Mouse (Mus musculus): ENCODE measurements around the gene Fmnl3.
"Not testable (repeated sequence)": the region's sequence is repeated elsewhere in the genome, so short reads cannot be mapped to it uniquely, and the experiment has no call there.

Gene Fmnl3

DNA sequence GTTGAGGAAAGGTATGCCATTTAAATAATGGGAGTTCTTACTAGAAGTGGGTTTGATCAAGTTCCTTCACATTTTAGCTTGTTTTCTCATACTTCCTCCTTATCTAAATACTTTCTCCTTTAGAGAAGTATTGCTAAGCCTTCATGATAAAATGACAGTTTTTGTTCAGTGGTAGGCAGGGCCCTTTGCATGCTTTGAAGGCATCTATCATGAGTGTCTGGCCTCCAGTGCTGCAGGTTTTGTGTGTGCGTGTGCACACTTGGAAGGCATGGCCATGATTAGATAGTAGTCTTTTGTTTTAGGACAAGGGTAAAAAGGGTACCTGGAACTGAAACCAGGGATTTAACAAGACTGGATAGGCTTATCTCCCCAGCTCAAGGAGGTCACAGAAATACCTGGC, 26.2 kb upstream of the Fmnl3 start:
- no peak for DNase-seq (ENCODE audit: low read depth, low spot score)
- peaks cover 5% of the 10 kb centered on the region; the same call in 1 of the 2 replicates for H3K36me3 ChIP-seq (ENCODE audit: control insufficient read depth, insufficient read depth, low read length, poor library complexity, severe bottlenecking)
- H3K27me3 ChIP-seq (ENCODE audit: control insufficient read depth, insufficient read depth, low read length, poor library complexity, severe bottlenecking) = no peaks in the 10 kb centered on the region

DNA sequence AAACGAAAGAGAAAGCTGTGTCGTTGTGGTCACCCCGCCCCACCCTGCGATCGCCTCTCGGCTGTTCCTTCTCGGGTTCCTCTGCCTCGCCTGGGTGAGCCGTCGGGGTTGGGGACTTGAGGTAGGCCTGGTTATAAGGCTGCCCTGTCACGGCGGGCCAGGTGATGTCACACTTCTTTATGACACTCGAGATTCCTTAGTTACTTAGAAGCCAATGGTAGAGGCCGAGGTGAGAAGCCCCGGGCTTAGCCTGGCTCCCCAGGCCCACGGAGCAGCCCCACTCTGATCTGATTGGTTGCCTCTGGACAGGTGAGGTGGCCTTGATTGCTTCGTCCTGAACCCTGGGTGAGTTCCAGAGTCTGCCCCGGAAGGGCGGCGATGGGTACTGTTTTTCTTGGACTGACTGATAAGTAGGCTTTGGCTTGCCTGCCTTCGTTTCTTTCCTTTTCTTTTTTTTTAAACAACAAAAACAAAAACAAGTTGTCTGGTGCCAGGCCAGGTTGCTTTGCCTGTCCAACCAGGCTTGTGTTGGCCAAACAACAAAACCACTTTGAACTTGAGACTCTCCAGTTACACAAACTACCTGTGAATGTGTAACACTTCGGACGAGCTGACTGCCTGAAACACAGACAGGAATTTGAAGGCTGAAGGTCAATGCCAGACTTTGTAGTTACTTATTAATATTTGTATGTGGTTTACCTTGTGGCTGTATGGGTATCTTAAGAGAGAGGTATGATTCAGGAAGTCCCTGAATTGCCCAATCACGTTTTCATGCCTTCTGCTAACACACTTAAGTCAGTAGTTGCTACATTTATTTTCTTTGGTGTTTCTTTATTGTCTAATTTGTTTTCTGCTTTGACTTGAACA, 23.3 kb upstream of the Fmnl3 start:
- peak; percentile 88 for DNase-seq (ENCODE audit: low read depth, low spot score)
- 0 out of 2 replicates have a peak, but pooled peaks cover 2% of the 10 kb centered on the region for H3K36me3 ChIP-seq (ENCODE audit: control insufficient read depth, insufficient read depth, low read length, poor library complexity, severe bottlenecking)
- no peaks in the 10 kb centered on the region for H3K27me3 ChIP-seq (ENCODE audit: control insufficient read depth, insufficient read depth, low read length, poor library complexity, severe bottlenecking)

DNA sequence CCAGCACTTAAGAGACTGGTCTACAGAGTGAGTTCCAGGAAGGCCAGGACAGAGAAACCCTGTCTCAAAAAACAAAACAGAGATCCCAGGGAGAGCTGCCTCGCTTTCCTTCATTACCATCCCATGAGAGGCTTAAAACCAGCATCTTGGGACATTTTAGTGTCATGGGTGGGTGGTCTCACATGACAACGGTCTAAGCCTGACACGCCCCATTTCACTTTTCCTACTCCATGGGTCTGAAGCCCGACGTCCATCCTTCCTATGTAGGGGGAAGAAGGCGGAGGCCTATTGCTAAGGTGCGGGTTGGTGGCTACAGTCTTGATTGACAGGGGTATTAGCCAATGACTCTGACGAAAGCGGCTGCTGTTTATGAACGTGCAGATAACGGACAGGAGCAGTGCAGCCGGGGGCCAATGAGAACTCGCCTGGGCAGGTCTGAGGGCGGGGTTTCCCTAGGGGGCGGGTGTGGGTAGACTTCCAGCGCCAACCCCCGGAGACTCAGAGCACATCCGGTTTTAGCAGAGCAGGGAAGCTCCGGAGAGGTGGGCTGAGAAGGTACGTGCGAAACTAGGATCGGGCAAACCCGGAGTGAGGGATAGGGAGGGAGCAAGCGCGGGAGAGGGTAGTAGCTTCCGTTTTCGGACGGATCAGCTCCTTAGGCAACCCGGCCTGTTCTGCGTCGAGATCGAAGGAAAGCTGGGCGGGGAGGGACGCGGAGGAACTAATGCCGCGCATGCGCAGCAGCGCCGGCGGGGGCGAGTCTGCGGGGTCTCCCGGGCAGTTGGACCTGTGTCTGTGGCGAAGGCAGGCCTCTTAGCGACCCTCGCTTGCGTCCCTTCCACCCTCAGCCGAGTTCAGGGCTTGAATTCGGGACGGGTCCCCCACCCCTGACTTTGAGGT, 22.5 kb upstream of the Fmnl3 start, which contains the start of gene Tmbim6:
Gene Tmbim6, plus strand, starts transcription at position 397 of the 900 bp plus-strand sequence.
- peak; percentile 100 for DNase-seq (ENCODE audit: low read depth, low spot score)
- Histone ChIP-seq H3K36me3 (ENCODE audit: control insufficient read depth, insufficient read depth, low read length, poor library complexity, severe bottlenecking) (0 out of 2 replicates have a peak, but pooled peaks cover 2% of the 10 kb centered on the region), H3K27me3 (ENCODE audit: control insufficient read depth, insufficient read depth, low read length, poor library complexity, severe bottlenecking) (no peaks in the 10 kb centered on the region)

DNA sequence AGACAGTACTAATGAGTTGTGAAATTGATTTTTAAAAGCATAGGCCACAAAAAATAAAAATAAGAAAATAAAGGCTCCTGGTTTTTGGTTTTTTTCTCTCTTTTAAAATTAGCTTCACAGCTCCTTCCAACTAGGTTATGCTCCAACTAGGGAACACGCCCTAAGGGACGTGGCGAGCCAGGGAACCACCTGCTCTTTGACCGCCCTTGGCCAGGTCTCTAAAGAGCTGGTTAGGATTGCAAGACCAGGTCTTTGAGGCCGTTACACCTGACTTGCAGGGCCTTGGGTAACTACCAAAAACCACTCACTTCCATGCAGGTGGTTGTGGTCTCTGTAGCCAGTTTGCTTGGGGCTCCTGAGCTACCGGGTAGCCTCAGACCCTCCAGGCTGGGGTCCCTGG, 21.7 kb upstream of the Fmnl3 start:
- 0 out of 2 replicates have a peak, but pooled peaks cover 2% of the 10 kb centered on the region for H3K36me3 ChIP-seq (ENCODE audit: control insufficient read depth, insufficient read depth, low read length, poor library complexity, severe bottlenecking)
- no peaks in the 10 kb centered on the region for H3K27me3 ChIP-seq (ENCODE audit: control insufficient read depth, insufficient read depth, low read length, poor library complexity, severe bottlenecking)
- DNase-seq (ENCODE audit: low read depth, low spot score) = no peak

DNA sequence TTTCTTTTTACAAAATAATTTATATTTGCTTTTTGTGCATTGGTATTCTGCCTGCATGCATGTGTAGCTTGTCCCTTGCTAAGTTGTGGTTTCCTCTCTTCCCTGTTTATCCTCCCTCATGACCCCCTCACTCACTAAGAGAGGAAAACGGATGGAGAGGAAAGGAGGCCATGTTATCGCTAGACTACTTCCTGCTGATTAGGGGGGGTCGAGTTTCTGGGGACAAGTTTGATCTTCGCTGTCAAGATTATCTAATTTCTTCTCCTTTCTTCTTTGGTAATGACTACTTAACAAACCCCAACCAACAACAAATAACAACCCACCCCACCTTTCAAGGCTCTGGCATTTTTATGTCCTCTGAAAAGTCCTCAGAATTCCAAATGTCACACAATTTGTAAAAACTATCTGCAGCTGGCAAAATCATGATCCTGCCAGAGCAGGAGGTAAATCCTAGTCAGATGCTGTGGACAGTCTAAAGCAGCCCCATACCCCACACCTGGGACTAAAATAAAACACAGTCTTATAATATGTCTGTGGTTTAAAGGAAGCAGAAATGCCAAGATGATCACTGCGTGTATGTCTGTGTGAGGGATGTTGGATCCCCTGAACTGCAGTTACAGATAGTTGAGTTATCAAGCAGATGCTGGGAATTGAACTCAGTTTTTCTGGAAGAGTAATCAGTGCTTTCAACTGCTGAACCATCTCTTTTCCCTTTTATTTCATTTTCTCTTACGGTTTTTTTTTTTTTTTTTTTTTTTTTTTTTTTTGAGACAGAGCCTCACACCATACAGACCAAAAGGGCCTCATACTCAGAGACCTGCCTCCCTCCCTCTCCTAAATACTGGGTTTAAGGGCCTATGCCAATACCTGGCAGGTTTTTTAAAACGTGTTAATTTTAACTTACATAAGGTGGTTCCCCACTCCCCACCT, 20.5 kb upstream of the Fmnl3 start:
- 0 out of 2 replicates have a peak, but pooled peaks cover 2% of the 10 kb centered on the region for H3K36me3 ChIP-seq (ENCODE audit: control insufficient read depth, insufficient read depth, low read length, poor library complexity, severe bottlenecking)
- no peaks in the 10 kb centered on the region for H3K27me3 ChIP-seq (ENCODE audit: control insufficient read depth, insufficient read depth, low read length, poor library complexity, severe bottlenecking)
- no peak for DNase-seq (ENCODE audit: low read depth, low spot score)

DNA sequence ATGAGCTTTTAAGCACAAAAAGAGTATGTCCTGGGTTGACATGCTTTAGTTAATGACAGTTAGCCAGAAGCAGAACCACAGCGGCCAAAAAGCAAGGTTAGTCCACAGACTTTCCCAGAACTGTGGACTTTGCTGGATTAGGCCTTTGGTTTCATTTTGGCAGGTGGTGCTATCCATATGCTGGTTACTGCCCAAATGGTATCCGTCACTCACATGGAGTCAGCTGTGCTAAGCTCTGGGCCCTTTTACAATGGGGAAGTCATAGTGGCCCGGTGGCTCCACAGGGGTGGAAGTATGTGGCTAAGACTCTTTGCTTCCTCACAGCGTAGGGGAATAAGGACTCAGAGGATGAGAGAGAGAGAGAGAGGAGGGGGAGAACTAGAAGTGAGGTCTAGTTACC, 17.7 kb upstream of the Fmnl3 start:
- H3K36me3 ChIP-seq (ENCODE audit: control insufficient read depth, insufficient read depth, low read length, poor library complexity, severe bottlenecking) = no peaks in the 10 kb centered on the region
- DNase-seq (ENCODE audit: low read depth, low spot score) = peak; percentile 28
- H3K27me3 ChIP-seq (ENCODE audit: control insufficient read depth, insufficient read depth, low read length, poor library complexity, severe bottlenecking) = no peaks in the 10 kb centered on the region

DNA sequence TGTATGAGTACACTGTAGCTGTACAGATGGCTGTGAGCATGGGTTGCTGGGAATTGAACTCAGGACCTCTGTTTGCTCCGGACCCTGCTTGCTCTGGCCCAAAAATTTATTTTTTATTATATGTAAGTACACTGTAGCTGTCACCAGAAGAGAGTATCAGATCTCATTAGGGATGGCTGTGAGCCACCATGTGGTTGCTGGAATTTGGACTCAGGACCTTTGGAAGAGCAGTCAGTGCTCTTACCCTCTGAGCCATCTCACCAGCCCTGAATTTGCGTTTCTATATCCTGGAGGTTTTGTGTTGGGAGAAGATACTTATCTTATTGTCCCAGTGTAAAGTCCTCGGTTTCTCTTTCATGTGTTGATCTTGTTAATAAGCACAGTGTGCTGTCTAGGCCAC, 16.5 kb upstream of the Fmnl3 start:
- no peak for DNase-seq (ENCODE audit: low read depth, low spot score)
- Histone ChIP-seq H3K27me3 (ENCODE audit: control insufficient read depth, insufficient read depth, low read length, poor library complexity, severe bottlenecking) (no peaks in the 10 kb centered on the region), H3K36me3 (ENCODE audit: control insufficient read depth, insufficient read depth, low read length, poor library complexity, severe bottlenecking) (no peaks in the 10 kb centered on the region)

DNA sequence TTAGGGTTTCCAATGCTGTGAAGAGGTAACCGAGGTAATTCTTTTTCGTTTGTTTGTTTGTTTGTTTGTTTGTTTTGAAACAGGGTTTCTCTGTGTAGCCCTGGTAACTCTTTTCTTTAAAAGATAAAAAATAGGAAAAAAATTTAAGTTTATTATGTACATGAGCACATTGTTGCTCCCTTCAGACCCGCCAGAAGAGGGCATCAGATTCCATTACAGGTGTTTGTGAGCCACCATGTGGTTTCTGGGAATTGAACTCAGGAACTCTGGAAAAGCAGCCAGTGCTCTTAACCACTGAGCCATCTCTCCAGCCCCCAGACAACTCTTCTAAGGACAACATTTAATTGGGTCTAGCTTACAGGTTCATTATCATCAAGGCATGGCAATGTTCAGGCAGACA, 15.8 kb upstream of the Fmnl3 start:
- H3K36me3 ChIP-seq (ENCODE audit: control insufficient read depth, insufficient read depth, low read length, poor library complexity, severe bottlenecking); H3K27me3 ChIP-seq (ENCODE audit: control insufficient read depth, insufficient read depth, low read length, poor library complexity, severe bottlenecking); DNase-seq (ENCODE audit: low read depth, low spot score): not testable (repeated sequence)

DNA sequence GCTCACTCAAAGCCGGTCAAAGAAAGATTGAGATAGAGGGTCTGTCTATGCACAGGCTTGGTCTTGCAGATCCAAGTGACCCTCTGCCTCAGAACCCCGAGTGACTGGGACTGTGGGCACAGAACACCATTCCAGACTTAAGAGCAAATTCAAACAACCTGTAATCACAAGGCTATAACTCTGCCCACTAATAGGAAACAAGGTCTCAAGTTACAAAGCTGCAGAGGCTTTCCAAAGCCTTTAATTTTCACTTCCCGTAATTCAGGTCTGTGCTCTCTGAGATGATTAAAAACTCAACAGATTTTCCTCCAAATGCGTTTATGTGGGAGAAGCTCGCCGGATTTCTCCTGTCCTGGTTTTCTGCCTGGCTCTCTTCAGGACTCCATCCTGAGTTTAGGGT, 13.8 kb upstream of the Fmnl3 start:
- no peak for DNase-seq (ENCODE audit: low read depth, low spot score)

DNA sequence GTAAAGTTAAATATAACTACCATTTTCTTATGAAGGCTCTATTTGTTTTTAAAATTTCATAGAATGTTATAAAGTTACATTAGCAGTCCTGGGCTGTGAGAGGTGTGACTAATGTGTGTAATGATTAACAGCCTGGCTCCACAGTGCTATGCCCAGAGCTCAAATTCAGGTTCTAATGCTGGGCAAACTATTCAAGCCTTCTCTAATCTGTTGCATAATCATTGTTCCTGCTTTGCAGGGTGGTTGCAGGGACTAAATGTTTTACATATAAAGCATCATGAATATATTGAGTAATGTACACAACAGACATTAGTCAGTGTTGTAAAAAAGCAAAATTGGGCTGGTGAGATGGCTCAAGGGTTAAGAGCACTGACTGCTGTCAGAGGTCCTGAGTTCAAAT, 12.6 kb upstream of the Fmnl3 start:
- DNase-seq (ENCODE audit: low read depth, low spot score) = no peak
- Histone ChIP-seq H3K36me3 (ENCODE audit: control insufficient read depth, insufficient read depth, low read length, poor library complexity, severe bottlenecking) (no peaks in the 10 kb centered on the region), H3K27me3 (ENCODE audit: control insufficient read depth, insufficient read depth, low read length, poor library complexity, severe bottlenecking) (no peaks in the 10 kb centered on the region)

More for the DNA sequence above, 13.8 kb upstream of the Fmnl3 start:
- no peaks in the 10 kb centered on the region for H3K27me3 ChIP-seq (ENCODE audit: control insufficient read depth, insufficient read depth, low read length, poor library complexity, severe bottlenecking)
- no peaks in the 10 kb centered on the region for H3K36me3 ChIP-seq (ENCODE audit: control insufficient read depth, insufficient read depth, low read length, poor library complexity, severe bottlenecking)

DNA sequence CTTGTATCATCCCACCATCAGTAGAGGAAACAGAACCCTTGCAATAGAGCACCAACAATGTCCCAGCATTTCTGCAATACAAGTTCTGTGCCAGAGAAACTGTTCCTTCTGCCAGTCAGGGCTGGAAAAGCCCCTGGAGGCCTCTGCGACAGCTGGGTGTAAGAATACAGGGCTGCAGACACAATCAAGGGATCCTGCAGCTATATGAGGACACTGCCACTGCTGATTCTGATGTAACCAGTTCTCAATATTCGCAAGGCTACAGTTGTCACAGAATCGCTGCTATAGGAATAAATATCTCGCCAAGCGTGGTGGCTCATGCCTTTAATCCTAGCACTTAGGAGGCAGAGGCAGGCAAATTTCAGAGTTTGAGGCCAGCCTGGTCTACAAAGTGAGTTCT, 6.0 kb upstream of the Fmnl3 start:
- H3K36me3 ChIP-seq (ENCODE audit: control insufficient read depth, insufficient read depth, low read length, poor library complexity, severe bottlenecking) = no peaks in the 10 kb centered on the region
- H3K27me3 ChIP-seq (ENCODE audit: control insufficient read depth, insufficient read depth, low read length, poor library complexity, severe bottlenecking) = no peaks in the 10 kb centered on the region
- no peak for DNase-seq (ENCODE audit: low read depth, low spot score)

DNA sequence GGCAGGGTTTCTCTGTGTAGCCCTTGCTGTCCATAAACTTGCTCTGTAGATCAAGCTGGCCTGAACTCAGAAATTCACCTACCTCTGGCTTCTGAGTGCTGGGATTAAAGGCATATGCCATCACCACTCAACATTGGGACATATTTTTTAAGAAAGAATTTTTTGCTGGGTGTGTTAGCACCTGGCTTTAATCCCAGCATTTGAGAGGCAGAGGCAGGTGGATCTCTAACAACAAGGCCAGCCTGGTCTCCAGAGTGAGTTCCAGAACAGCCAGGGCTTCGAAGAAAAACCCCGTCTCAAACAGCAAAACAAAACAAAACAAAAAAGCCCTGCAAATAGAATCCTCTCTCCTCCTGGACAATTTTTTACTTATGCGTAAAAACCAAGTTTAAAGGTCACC, 5.3 kb upstream of the Fmnl3 start:
- no peak for DNase-seq (ENCODE audit: low read depth, low spot score)
- Histone ChIP-seq H3K36me3 (ENCODE audit: control insufficient read depth, insufficient read depth, low read length, poor library complexity, severe bottlenecking) (no peaks in the 10 kb centered on the region), H3K27me3 (ENCODE audit: control insufficient read depth, insufficient read depth, low read length, poor library complexity, severe bottlenecking) (no peaks in the 10 kb centered on the region)

DNA sequence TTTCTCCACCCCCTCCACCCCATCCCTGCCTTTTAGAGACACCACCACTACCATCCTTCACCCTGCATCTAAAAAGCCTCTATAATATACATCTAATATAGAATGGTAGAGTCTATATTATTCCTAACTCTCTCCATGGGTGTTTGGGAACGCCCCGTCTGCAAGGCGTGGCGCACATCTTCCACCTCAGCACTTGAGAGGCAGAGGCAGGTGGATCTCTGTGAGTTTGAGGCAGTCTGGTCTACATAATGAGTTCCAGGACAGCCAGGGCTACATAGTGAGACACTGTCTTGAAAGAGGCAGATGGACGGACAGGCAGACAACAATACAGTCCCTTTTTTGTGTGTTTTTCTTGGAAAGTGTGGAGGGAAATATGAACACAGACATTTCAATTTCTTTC, 4.8 kb upstream of the Fmnl3 start:
- DNase-seq (ENCODE audit: low read depth, low spot score) = no peak

DNA sequence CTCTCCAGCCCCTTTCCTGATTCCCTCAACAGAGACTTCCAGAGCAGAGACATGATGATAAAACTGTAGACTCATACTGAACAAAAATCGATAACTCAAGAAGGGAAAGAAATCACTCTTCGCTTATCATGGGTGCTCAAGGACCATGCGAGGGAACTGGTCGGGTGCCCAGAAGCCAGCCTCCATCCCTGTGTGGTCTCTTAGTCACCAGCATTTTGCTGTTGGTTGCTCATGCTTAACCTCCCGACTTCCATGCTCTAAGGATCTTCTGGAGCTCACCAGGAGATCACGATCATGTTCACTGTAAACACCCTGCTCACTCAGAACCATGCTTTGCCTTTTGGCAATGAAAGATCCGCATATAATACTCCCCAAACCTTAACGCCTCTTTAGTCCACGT, 2.5 kb upstream of the Fmnl3 start:
- Histone ChIP-seq H3K36me3 (ENCODE audit: control insufficient read depth, insufficient read depth, low read length, poor library complexity, severe bottlenecking) (no peaks in the 10 kb centered on the region), H3K27me3 (ENCODE audit: control insufficient read depth, insufficient read depth, low read length, poor library complexity, severe bottlenecking) (no peaks in the 10 kb centered on the region)
- no peak for DNase-seq (ENCODE audit: low read depth, low spot score)

More for the DNA sequence above, 4.8 kb upstream of the Fmnl3 start:
- no peaks in the 10 kb centered on the region for H3K27me3 ChIP-seq (ENCODE audit: control insufficient read depth, insufficient read depth, low read length, poor library complexity, severe bottlenecking)
- no peaks in the 10 kb centered on the region for H3K36me3 ChIP-seq (ENCODE audit: control insufficient read depth, insufficient read depth, low read length, poor library complexity, severe bottlenecking)

Data from splenic B cell, adult 2 months (primary cell).